Mouse (Mus musculus): ENCODE results near the gene Polr2m. TPM values are rescaled to one million over a fixed set of nuclear protein-coding genes. Genes with fewer than 3 reads are reported as not detected.

Polr2m gene
- polyA plus RNA-seq, 1 experiment from 2014 or later: 354 TPM

- H3K4me2 ChIP-seq: no peak overlapping the region
- 63% methylated on average over 13 of the region's 13 CpGs for WGBS
- H3K27me3 ChIP-seq (replicated peaks): no peaks in the 10 kb centered on the region
- H3K36me3 ChIP-seq (replicated peaks): no peaks in the 10 kb centered on the region
- no peak overlapping the region for H3K4me3 ChIP-seq
- H3K27ac ChIP-seq: no peak overlapping the region
- no peaks in the 10 kb centered on the region for H3K9me3 ChIP-seq
- no peak for ATAC-seq (replicated peaks)
- H3K4me1 ChIP-seq: no peaks in the 10 kb centered on the region
- H3K9ac ChIP-seq: no peak overlapping the region
These were observed 22.6 kb downstream of the Polr2m start for GRCm38 (mm10) chr9:71463072-71463667.

DNA sequence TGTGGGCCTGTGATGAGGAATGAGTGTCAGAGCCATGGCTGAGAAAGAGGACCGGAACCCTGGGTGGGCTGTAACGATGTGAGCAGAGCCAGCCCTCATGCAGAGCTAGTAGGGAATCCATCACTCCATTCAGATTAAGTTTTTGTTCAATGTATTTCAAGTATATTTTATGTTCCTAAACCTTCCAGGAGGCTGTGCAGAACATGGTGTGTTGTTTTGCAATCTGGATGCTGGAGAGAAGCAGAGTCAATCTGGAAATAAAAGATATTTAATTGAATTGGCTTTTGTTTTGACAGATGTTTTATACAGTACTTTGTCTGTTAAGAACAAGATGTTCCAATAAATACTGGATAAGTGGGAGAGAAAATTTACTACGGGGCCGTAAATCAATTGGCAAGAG lies 29.0 kb downstream of the Polr2m start:
- no peak overlapping the region for H3K4me2 ChIP-seq
- no peak overlapping the region for H3K27ac ChIP-seq
- H3K9ac ChIP-seq: no peak overlapping the region
- no peak for ATAC-seq (replicated peaks)
- H3K4me1 ChIP-seq: no peaks in the 10 kb centered on the region
- no peak overlapping the region for H3K4me3 ChIP-seq
- H3K9me3 ChIP-seq: no peaks in the 10 kb centered on the region
- H3K27me3 ChIP-seq (replicated peaks): no peaks in the 10 kb centered on the region
- WGBS: 95% methylated on average over 4 of the region's 4 CpGs
- H3K36me3 ChIP-seq (replicated peaks): no peaks in the 10 kb centered on the region

DNA sequence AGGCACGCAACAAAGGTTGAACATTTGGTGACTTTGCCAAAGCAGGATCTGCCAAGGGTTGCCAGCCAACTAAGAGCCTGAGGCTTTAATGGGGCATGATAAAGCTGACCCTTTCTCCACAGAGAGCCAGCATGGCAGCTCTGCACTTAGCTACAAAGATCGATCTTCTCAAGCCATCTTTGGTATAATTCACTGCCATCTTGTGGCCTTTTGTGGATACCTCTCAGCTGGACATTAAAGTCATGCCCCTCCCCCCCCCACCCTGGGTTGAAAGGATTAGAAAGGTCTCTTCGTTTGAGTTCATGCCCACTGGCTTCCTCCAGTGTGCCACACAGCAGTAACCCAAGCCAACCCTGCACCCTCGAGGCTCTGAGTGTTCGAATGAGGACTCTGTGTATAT lies 31.8 kb downstream of the Polr2m start:
- 77% methylated on average over 5 of the region's 5 CpGs for WGBS
- H3K36me3 ChIP-seq (replicated peaks): no peaks in the 10 kb centered on the region
- no peak overlapping the region for H3K4me2 ChIP-seq
- H3K4me3 ChIP-seq: no peak overlapping the region
- H3K4me1 ChIP-seq: no peaks in the 10 kb centered on the region
- H3K9me3 ChIP-seq: no peaks in the 10 kb centered on the region
- no peak overlapping the region for H3K27ac ChIP-seq
- no peaks in the 10 kb centered on the region for H3K27me3 ChIP-seq (replicated peaks)
- no peak overlapping the region for H3K9ac ChIP-seq
- ATAC-seq (replicated peaks): no peak

GRCm38 (mm10) chr9:71453352-71453751 lies 32.4 kb downstream of the Polr2m start:
- no peak overlapping the region for H3K27ac ChIP-seq
- H3K27me3 ChIP-seq (replicated peaks): no peaks in the 10 kb centered on the region
- no peak overlapping the region for H3K4me3 ChIP-seq
- no peak for ATAC-seq (replicated peaks)
- no peaks in the 10 kb centered on the region for H3K4me1 ChIP-seq
- H3K36me3 ChIP-seq (replicated peaks): no peaks in the 10 kb centered on the region
- no peak overlapping the region for H3K4me2 ChIP-seq
- 63% methylated on average over 5 of the region's 5 CpGs for WGBS
- no peaks in the 10 kb centered on the region for H3K9me3 ChIP-seq
- no peak overlapping the region for H3K9ac ChIP-seq

DNA sequence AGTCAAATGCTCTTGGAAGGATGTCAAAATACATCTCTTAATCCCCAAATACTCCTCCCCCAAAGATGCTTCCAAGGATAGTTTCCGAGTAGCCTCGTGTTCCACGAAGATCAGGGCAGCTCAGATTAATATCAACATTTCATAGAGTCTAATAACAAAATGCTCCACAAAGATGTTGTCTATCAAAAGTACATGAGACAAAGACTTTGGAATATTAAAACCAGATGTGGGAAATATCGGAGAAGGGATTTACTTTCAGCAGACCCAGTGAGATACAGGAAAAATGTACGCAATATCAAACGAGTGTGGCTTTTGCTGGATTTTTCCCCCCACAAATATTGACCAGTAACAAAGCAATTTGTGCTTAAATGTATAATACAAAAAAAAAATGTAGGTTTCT lies 35.1 kb downstream of the Polr2m start:
- Histone ChIP-seq H3K36me3 (replicated peaks) (no peaks in the 10 kb centered on the region), H3K27me3 (replicated peaks) (no peaks in the 10 kb centered on the region), H3K4me3 (no peak overlapping the region), H3K27ac (no peak overlapping the region), H3K9me3 (no peaks in the 10 kb centered on the region), H3K4me1 (no peaks in the 10 kb centered on the region), H3K9ac (no peak overlapping the region), H3K4me2 (no peak overlapping the region)
- ATAC-seq (replicated peaks): no peak
- WGBS: 78% methylated on average over 6 of the region's 6 CpGs

DNA sequence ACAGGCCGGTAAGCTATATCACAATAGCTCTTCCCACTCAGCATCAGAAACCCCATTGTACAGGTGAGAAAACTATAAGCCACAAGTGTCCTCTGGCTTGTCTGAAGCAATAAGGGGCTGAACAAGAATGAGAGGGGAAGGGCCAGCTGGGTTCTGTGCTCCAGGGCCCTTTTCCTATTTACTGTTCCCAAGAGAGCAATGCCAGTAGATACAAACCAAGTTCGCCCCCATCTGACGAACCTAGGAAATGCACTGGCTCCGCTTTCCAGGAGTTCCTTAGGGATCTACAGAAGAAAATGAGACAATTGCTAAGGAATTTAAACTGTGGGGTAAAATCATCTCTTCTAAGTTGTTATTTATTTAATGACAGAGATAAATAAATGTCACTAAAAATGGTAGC lies 38.2 kb downstream of the Polr2m start:
- H3K4me3 ChIP-seq: no peak overlapping the region
- 32% methylated on average over 4 of the region's 4 CpGs for WGBS
- no peaks in the 10 kb centered on the region for H3K9me3 ChIP-seq
- no peaks in the 10 kb centered on the region for H3K36me3 ChIP-seq (replicated peaks)
- H3K27ac ChIP-seq: no peak overlapping the region
- no peak for ATAC-seq (replicated peaks)
- H3K4me2 ChIP-seq: no peak overlapping the region
- no peaks in the 10 kb centered on the region for H3K27me3 ChIP-seq (replicated peaks)
- no peak overlapping the region for H3K9ac ChIP-seq
- H3K4me1 ChIP-seq: no peaks in the 10 kb centered on the region

GRCm38 (mm10) chr9:71445308-71445707 lies 40.4 kb downstream of the Polr2m start:
- no peak overlapping the region for H3K27ac ChIP-seq
- H3K9me3 ChIP-seq: no peaks in the 10 kb centered on the region
- 81% methylated on average over 2 of the region's 2 CpGs for WGBS
- ATAC-seq (replicated peaks): no peak
- H3K4me2 ChIP-seq: no peak overlapping the region
- no peaks in the 10 kb centered on the region for H3K4me1 ChIP-seq
- H3K4me3 ChIP-seq: no peak overlapping the region
- no peaks in the 10 kb centered on the region for H3K27me3 ChIP-seq (replicated peaks)
- H3K36me3 ChIP-seq (replicated peaks): no peaks in the 10 kb centered on the region
- no peak overlapping the region for H3K9ac ChIP-seq

- 97% methylated on average over 2 of the region's 2 CpGs for WGBS
- ATAC-seq (replicated peaks): no peak
These were observed 47.6 kb downstream of the Polr2m start for GRCm38 (mm10) chr9:71438146-71438545.

More at GRCm38 (mm10) chr9:71438146-71438545, 47.6 kb downstream of the Polr2m start:
- H3K9ac ChIP-seq: no peak overlapping the region
- no peaks in the 10 kb centered on the region for H3K27me3 ChIP-seq (replicated peaks)
- no peaks in the 10 kb centered on the region for H3K9me3 ChIP-seq
- H3K4me2 ChIP-seq: no peak overlapping the region
- H3K27ac ChIP-seq: no peak overlapping the region
- no peaks in the 10 kb centered on the region for H3K4me1 ChIP-seq
- no peaks in the 10 kb centered on the region for H3K36me3 ChIP-seq (replicated peaks)
- H3K4me3 ChIP-seq: no peak overlapping the region

Other genes with a start within 250 kb of the Polr2m start
- 2.1 and 3.1 TPM in 2 replicates for gene Myzap, start 106.4 kb upstream of the Polr2m start, polyA plus RNA-seq (2015; fragmentation: Nextera tagmentation; extraction: Ambion mirVana)